Mouse (Mus musculus): ENCODE data around the gene Ano10.

The Ano10 gene

DNA sequence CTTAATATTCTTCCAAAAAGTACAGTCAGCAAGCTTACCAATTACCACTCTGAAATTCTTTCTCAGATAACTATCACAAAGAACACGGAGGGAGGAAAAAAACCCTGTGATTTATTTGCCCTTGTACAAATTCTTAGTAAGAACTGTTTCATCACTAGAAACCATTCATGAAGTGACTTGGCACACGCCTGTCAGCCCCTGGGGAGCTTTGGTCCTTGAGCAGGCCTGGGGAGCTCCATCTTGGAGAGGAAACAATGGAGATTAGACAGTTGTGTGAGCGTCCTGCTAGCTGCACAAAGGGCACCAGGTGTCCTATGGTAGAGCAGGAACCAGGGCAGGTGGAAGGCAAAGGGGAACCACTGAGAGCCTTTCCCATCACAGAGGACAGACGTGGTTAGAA lies 48.8 kb downstream of the Ano10 start:
- DNase-seq (ENCODE audit: low read depth, low spot score) = no peak

DNA sequence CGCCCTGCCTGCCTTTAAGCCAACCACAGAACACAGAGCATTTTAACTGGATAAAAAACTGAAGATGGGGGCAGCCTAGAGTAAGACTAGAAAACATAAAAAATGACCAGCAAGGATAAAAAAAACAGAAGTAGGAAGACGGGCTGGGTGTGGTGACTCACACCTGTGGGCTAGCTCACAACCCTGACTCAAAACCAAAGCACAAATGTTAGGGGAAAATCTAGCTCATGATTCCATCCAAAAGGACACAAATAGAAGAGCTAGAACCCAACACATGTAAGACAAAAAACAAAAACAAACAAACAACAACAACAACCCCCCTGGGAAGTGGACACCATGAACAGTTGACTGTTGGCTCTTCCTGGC lies 49.4 kb downstream of the Ano10 start:
- no peak for DNase-seq (ENCODE audit: low read depth, low spot score)

DNA sequence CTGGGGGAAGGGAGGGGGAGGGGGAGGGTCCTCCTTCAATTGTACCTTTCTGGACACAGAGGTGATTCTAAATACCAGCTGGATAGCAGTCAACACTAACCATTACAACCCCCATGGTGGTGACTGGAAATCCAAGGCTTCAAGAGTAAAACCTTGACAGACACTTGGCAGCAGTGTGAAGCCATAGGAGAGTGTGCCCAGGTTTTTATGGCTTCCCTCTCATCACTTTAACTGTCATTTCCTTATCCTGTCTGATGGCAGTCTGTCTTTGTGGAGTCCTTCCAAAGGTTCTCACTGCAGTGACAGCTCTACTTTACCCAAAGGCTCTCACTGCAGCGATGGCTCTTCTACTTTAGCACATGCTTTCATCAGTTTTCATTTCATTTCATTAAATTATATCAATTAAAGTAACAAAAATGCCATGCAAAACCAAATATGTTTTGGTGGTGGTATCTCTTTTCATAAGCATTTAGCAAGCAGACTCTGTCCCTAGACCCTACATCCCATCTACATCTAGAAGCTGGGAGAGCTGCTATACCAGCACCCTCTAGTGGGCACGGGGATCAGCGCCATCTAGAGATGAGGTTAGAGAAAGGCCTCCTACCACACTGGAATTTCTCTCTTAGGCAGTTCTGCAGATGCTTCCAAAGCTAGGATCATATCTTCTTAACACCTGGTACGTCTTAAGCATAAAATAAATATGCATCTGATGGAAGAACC lies 50.0 kb downstream of the Ano10 start:
- no peak for DNase-seq (ENCODE audit: low read depth, low spot score)

DNA sequence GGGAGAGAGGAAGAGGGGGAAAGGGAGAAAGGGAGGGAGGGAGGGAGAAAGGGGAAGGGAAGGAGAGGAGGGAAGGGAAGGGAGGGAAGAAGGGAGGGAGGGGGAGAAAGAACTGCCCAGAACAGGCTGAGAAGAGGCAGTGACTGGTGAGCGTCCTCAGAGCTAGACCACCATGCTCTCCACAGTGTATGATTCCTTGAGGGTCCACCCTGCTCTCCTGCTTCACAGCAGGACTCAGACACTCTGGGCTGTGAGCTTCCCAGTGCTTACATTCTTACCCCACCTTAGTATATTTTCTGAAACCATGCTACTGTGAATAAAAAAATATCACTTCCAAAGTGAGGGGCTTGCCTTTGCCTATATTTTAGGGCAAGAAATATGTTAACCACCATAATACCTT lies 50.9 kb downstream of the Ano10 start:
- no peak for DNase-seq (ENCODE audit: low read depth, low spot score)

DNA sequence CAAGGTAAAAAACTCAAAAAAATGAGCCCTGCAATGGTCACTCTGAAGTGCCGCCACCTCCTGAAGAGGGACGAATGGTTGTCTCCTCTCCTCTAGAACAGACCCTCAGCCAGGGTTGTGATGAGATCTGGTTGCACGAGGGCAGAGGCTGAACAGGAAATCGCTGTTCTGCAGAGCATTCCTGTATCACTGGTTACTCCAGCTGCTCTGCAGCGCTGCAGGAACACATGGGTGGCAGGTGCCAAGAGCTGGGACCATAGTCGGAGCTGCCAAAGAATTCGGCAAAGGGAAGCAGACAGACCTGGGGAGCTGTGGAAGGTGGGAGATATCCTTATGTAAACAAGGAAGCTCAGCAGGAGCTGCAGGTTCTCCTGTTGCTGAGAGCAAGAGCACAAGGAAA lies 51.4 kb downstream of the Ano10 start:
- DNase-seq (ENCODE audit: low read depth, low spot score) = no peak

DNA sequence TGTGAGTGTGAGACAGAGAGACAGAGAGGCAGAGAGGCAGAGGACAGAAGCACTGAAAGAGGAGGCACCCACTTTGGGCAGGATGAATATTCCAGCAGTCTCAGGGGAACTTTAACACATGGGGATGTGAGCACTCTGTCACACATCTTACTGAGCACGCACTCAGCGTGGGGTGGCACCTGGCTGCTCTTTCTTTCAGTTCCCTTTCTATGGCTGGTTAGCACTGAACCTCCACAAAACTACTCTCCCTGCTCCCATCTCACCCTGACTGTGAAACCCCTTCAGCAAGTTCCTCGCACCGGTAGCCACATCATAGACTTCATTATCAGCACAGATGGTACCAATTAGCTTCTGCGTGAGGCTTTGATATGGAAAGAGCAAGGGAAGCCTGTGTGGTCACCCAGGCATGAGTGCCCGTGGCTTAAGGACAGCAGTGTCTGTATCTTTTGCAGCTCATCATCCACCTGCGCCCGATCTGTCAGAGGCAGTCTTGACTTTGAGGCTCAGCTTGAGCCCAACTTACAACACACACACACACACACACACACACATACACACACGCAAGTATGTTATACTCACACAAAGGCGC lies 52.3 kb downstream of the Ano10 start:
- no peak for DNase-seq (ENCODE audit: low read depth, low spot score)

DNA sequence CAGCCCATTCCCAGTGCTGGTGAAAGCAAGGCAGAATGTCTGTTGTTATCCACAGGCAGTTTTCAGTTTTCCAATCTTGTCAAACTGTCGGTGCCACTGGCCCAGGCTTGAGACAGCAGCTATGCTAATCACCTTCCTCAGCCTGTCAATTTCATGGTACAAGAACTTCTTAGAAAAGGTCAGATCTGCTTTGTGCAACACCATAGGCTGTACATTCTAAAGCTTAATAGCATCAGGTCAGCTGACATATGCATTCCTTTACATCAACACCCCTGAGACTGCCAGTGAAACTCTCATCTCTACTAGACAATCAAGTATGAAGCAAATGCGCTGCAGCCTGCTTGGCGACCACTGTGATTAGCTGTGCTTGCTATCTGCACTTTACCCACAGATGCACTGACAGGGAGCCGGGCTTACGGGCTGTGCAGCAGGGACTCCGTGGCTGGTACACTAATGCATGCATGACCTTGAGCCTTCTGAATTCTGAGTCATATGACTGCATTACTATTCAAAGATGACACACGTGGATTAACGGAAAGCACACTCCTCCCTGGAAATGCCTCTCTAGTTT lies 53.5 kb downstream of the Ano10 start:
- no peak for DNase-seq (ENCODE audit: low read depth, low spot score)

DNA sequence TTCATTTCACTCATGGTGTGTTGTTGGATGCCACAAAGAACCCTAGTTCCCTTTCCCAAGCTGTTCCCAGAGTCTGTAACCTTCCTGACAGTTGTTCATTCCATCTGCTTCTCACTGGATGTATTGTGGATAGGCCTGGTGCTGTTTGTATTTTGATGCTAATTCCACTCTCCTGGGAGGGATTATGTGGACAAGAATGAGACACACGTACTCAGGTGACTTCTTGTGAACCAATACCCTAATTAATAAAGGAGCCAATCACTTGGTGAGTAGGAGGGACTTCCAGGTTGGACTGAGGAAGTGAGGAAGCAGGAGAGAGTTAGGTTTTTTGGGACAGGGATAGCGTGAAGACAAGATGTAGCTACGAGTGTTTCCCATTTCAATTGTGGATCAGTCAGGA lies 59.5 kb downstream of the Ano10 start:
- DNase-seq (ENCODE audit: low read depth, low spot score) = no peak

DNA sequence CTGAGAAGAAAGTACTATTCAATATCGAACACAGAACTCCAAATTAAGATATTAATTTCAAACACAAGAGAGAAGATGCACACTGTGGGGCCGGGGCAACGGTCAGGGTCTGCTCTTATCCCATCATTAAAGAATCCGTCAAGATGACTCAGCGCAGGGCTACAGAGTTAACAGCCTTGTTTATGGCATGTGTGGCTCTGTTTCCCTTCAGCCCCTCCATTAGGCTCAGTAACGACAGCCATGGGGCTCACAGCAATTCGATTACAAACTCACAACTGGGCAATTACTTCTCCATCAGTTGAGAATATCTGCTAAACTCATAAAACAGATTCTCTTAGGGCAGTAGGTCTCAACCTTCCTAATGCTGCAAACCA lies 60.3 kb downstream of the Ano10 start:
- no peak for DNase-seq (ENCODE audit: low read depth, low spot score)

DNA sequence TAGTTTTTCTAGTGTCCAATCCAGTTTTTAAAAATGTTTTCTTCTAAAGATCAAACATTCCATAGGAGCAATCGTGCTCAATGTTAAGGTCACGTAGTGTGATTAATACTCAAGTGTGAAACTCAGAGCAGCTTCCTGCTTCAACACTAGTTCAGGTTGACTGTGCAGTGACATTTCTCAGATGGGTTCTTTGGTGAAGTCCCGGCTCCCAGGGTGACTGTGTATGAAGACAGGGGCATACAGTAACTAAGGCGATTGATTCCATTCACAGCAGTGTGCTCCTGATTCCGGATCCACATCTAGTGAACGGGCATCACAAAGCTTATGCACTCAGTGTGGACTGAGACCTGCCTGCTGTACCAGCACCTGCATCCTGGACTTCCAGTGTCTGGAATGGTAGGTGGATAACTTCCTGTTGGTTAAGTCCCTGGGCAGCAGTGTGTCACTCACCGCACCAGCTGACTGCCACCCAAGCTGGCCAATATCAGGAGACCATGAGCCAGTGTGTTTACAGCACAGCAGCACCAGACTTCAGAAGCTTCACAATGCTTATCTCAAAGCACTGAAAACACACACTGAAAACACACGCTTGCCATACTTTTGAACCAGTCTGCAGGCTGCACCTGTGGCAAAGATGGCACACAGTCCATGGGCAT lies 60.8 kb downstream of the Ano10 start:
- DNase-seq (ENCODE audit: low read depth, low spot score) = no peak

DNA sequence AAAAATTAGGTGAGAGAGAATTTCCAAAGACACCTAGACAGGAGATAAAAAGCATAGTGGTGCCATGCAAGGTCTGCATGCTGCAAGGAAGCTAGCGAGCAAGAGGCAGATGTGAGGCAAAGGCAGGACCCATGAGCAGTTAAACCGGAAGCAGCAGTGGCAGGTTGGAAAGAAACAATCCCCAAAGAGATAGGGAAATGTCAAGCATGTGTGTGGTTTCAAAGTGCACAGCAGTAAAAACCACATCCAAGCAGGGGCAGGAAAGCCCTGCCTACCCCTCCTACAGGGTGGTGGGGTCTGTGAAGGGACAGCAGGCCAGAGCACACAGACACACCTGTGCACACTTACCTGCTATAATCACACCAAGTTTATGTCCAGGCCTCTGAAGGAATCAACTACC lies 61.3 kb downstream of the Ano10 start:
- DNase-seq (ENCODE audit: low read depth, low spot score) = no peak

DNA sequence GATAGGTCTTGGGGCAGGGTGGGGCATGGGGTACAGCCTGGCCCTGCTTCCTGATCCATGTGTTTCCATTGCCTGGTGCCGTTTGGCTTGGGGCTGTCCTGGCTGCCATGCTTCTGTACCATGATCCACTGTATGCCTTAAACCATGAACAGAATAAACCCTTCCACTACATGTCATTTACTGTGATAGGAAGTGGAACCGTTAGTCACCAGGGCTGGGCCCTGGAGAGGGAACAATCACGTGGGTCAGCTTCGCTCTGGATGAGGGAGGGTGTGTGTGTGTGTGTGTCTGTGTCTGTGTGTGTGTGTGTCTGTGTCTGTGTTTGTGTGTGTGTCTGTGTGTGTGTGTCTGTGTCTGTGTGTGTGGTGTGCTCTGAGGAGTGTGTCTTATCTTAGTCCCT lies 63.5 kb downstream of the Ano10 start:
- no peak for DNase-seq (ENCODE audit: low read depth, low spot score)

DNA sequence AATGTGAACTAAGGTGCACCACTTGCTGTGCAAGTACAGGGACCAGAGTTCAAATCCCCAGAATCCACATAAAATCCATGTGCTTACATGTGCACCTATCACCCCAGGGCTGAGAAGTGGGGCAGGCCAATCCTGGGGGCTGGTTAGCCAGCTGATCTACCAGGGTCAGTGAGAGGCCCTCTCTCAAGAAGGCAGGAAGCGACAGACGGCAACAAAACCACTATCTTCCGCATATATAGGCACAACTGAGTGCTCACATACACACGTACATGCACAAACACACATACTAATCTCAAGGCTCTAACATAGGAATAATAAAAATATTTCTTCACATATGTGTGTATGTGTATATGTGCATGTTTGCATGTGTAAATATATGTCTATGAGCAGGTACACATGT lies 67.8 kb downstream of the Ano10 start:
- no peak for DNase-seq (ENCODE audit: low read depth, low spot score)

DNA sequence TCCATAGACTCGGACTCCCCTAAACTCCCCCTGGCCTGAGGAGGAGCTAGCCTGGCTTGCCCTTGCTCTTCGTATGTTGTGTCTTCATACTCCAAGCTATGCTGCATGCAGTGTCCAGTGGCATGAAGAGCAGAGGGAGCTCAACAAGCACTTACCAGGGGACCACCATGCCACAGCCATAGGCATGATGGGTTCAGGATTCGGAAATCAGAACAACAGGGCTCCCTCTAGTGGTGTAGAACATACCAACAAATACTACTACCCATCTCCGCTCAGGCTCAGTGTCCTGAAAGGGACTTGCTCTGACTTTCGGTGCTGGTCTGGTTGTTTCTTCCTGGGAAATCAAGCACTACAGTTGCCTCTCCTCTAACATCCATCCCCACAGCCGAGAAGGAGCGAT lies 68.9 kb downstream of the Ano10 start:
- no peak for DNase-seq (ENCODE audit: low read depth, low spot score)

DNA sequence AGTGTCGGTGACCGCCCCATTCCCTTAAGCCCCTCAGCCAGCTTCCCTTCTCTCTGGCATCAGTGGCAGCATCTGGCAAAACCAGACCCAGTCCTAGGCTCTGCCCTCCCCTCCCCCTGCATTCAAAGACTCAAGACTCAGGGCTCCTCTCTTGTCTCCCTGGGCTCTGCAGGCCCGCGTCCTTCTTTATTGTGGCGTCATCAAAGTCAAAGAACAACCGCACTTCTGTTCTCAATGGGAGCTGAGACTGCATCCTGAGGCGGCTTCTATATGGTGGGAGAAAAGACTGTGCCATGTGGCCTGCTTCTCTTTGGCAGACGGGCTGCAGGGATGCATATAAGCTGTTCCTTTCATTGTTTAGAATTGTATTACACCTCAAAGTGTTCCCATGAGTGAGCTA lies 71.2 kb downstream of the Ano10 start:
- DNase-seq (ENCODE audit: low read depth, low spot score) = no peak

DNA sequence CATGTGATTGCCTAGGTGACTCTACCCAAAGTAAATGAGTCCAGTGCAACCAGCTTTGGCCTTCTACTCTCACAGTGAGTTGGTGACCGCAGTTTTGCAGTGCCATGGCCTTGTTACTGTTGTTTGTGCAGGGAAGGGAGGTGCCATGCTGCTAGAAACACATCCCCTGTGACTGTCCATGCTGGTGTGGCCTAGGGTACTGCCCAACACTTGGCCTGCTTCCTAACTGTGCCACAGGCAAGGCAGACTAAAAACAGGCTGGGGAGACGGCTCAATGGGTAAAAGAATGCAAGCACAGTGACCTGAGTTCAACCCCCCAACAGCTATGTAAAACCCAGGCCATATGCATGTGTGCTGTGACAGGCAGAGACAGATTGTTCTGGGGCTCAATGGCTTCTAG lies 74.3 kb downstream of the Ano10 start:
- DNase-seq (ENCODE audit: low read depth, low spot score) = no peak

DNA sequence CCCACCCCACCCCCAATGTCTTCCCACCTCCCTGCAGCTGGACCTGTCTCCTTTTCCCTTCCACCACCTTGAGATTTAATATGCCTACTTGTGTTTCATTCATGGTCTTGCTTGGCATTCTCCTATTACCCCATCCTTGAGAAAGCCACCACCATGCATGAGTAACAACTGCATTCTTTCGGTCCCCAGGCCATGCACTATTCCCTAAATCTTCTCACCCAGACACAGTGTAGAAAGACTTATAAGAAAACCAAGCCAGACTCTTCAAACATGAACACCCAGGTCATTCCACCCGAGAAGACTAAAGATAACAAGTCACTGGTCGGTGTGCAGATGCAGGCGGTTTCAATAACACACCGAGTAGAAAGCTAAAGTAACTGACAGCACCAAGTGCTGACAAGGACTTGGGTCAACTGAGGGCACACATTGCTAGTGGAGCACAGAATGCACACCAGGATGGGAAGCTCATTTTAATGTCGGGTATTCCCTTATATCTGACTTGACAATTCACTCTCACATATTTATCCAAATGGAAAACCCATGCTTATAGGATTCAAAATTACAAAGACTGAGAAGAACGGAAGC lies 77.2 kb downstream of the Ano10 start:
- no peak for DNase-seq (ENCODE audit: low read depth, low spot score)

DNA sequence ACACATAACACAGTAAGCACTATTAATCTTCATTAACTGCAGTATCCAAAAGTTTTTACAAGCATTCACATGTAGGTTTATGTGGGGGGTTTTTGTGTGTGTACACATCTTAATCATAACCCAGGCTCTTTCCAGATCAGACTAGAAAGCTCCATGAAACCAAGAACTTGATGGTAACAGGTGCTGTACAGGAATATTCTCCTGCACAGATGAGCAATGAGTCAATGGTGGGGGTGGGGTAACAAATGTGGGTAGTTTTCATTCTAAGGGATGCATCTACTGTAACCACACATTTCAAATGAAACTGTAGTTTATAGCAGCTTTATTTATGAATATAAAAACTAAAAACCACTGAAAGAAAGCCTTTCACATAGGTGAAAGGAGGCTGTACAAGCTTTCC lies 79.1 kb downstream of the Ano10 start:
- no peak for DNase-seq (ENCODE audit: low read depth, low spot score)

DNA sequence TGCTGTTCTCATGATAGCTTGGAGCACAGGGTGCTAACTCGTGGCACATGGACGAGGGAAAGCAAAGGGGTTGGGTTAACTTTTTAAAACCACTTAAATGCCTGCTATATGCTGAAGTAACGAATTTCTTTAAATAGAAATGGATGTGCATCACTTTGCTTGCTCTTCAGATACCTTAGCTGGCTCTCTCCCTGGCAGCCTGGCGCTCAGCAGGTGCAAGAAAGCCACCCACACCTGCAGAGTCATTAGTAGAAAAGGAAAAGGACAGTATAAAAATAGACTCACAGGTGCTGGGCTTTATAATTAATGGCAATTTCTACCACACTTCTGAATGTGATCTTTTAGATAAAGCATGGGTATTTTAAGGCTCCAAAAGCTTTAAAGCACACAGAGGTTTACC lies 85.9 kb downstream of the Ano10 start:
- DNase-seq (ENCODE audit: low read depth, low spot score) = no peak

DNA sequence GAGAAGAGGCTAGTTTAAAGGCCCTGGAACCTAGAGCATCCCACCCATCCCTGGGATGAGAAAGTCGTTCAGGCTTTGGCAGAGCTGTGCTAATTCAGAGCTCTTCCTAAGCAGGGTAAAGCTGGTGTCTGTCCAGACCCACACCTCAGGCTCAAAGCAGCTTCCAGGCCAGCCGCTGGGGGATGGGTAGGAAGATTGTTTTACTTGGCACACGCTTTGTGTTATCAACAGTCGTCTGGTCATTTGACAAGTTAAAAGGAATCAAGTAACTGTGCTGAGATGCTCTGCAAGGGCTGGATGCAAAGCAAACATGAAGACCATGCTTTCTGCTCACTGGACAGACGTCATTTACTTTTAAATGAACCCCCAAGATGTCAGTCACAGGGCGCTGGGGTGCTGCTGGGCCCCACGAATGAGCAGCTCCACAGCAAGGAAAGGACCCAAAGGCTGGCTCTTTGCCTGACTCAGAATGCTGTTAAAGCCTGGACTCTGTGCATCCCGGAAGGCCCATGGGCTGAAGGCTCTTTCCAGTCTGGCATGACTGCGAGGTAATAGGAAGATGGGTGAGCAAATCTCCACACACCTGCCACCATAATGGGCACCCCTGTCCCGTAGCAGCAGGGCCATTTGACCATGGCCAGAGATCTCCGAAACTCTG lies 88.6 kb downstream of the Ano10 start:
- DNase-seq (ENCODE audit: low read depth, low spot score) = no peak

DNA sequence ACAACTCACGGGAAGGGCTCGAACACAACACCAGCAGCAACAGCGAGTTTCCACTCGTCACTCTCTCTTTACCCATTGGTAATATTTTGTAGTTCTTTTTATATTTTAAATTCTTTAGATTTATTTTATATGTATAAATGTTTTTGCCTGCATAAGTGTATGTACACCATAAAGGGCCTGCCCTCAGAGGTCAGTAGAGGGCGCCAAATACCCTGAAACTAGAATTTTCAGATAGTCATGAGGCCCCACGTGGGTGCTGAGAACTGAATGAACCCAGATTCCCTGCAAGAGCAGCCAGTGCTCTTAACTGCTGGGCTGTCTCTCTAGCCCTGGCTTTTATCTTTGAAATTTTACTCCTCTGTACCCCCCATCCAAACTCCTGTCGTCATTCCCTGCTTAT lies 89.7 kb downstream of the Ano10 start:
- no peak for DNase-seq (ENCODE audit: low read depth, low spot score)

DNA sequence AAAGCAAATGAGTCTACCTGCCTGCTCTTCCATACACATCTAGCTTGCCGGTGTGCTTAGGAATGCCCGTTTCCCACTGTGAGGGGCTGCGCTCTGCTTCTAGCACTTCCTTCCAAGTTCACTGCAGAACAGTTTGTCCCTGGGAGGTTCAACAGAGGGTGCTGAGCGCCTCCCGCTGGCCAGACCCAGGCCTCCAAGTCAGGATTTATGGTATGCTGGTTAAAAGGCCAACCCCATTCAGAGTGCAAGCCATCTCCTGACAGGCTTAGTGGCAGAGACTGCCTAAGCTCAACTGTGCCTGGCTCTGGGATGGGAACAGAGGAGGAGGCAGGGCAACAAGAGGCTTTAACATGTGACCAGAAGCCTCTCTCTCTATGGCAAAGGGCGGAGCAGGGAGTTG lies 95.0 kb downstream of the Ano10 start:
- no peak for DNase-seq (ENCODE audit: low read depth, low spot score)

All from brain, embryonic 18.5 days (tissue).